Mouse (Mus musculus) induced T-regulatory cell, adult 2 months (primary cell): ENCODE measurements around the gene Aup1.

Experiments
- DNase-seq: peaks from one replicate; pipeline ENCODE4 v3.0.0-alpha.2; 2012; ENCODE audit warnings: low read depth

Gene Aup1

DNA sequence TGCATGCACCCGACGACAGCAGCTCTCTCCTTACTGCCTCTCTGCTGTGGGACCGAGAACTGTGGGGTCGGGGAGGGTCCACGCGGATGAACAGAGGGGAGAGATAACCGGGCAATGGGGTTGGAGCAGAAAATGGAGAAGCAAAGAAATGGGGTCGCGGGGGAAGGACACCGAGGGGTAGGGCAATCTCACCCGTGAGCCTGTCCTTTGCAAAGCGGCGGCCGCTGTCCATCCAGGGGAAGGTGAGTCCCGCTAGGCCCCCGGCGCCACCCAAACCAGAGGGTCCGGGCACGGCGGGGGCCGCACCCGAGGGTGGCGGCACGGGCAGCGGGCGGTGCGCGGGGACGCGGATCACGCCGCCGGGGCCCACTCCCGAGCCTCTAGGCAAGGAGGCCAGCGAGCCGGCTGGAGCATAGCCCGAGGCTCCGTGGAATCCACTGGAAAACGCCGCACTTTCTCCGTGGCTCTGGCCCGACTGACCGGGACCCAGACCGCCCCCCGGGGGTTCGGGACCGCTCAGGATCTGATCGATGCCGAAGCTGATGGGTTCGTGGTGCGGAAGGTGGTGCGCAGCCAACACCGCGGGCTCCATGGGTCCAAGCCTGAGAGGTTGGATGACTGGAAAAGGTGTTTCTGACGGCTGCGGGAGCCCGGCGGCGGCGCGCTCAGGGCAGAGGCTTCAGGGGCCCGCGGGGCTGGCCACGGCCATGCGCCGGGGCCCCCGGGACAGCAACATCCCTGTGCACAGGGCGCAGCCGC, 15.3 kb downstream of the Aup1 start:
- peak; percentile 42 for DNase-seq

DNA sequence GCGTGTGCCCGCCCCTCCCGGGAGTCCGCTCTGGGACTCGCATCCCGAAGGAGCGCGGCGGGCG, 15.8 kb downstream of the Aup1 start, which contains the start of gene Tlx2:
Tlx2 (minus strand) TSS at position 47 of the 64 bp plus-strand sequence.
- peak; percentile 32 for DNase-seq

DNA sequence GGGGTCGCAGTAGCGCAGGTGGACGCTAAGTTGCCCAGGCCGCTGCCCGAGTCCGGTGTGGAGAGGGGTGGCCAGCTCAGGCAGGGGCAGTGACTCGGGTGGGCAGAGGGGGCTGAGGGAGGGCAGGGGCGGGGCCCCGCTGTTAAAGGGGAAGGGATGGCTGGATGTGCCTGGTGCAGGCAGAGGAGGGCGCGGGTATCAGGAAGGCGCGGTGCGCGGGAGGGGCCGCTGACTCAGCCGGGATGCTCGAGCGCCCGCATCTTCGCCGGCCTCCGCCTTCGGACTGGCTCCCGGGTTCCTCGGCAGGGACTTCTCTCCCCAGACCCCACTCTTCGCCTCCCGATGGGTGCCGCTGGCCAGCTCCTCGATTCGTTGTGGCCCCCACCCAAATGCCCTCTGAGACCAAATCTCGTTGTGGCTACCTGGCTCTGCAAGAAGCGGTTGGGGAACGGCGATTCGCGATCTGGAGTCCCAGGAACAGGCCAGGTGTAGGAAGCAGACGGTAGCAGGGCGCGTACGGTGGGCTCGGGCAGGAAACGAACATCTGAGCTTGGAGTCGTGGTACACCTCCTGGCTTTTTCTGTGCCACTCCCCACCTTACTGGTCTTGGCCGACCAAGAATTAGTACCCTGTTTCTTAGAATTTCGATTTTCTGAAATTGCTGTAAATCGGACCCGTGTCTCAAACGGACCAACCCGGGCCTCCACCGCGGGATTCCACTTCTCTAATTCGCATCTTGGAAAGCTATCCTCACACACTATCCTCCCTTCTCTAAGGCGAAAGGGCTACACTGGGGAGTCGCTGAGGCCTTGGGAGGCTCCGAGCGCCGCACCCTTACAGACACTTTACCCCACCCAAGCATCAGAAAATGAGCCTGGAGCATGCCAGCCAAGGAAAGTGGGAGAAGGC, 16.2 kb downstream of the Aup1 start:
- DNase-seq = peak; percentile 64

DNA sequence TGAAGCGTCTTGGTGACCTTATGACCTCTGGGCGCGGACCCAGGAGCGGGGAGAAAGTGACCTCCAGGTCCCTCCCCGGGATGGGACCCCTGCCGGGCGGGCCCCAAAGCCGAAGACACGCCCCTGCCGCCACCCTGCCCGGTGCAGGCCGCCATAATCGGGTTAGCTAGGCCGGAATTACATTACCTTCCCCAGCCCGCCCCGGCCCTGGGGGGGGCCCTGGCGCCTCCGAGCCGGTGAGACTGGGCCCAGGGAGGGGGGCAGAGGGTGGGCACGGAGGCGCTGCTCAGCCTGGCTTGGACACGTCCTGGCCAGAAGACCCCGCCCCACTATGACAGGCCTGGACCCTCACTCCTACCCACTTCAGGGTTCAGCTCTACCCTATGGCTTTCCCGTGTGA, 16.9 kb downstream of the Aup1 start:
- DNase-seq = no peak

DNA sequence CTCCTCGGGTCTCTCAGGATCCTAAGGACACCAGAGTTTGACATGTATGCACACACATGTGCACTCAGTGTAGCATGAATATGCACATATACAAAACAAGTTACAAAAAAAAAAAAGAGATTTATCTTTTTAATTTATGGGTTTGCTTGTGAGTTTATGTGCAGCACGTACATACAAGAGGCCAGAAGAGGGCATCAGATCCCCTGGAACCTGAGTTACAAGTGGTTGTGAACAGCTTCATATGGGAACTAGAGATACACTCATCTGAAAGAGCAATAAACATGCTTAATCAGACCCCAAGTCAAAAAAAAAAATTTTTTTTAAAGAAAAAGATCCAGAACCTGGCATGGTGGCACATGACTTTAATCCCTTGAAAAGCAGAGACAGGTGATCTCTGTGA, 20.7 kb downstream of the Aup1 start:
- DNase-seq = peak; percentile 71

DNA sequence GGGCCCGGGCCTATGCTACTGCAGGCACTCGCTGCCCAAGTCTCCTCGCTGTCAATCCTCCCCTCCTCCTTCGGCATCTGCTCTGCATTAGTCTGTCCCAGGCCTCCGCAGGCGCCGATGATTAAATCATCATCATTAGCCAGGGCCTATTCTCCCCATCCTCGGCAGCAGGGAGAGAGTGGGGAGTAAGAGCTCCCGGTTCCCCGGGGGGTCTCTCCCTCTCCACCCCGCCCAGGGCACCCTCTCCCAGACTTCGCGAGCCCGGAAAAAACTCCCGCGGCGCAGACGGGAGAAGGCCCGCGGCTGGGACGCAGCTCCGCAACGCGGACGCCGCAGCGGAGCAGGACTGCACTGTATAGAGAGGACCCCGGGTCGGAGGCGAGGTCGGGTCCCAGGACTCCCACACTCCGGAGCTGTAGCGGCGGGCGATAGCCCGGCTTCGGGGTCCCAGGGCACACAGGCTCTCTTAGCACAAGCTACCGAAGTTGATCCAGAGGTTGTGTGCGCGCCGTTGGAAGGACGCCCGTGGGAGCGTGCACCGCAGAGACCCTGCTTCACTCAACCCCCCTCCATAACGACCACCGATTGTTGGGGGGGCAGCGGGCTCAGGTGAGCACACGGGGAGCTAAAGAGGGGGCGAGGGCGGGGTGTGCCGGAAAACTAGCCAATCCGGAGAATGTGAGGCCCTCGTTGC, 23.5 kb downstream of the Aup1 start, which contains the start of gene Pcgf1:
Pcgf1 (plus strand) TSS at position 240 of the 694 bp plus-strand sequence.
- DNase-seq = peak; percentile 53

DNA sequence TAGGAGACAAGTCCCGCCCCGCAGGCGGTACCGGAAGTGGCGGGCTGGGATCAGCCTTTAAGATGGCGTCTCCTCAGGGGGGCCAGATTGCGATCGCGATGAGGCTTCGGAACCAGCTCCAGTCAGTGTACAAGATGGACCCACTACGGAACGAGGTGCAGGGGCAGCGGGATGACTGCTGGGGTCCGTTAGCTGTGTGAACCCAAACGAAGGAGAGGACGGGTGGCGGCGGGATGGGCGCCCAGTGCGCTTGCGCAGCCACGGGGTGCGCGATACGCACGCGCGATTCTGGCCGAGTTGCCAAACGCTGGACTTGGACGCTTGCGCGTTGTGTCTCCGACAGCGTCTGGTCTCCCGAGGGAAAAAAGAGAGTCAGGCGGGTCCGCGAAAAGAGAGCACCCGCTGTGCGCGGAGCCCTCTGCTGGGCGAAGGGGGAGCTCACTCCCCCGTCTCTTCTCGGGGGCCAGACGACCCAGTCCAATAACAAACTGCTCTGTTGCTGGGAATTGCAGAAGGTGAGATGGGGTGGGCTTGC, 24.1 kb downstream of the Aup1 start:
- DNase-seq = peak; percentile 100

DNA sequence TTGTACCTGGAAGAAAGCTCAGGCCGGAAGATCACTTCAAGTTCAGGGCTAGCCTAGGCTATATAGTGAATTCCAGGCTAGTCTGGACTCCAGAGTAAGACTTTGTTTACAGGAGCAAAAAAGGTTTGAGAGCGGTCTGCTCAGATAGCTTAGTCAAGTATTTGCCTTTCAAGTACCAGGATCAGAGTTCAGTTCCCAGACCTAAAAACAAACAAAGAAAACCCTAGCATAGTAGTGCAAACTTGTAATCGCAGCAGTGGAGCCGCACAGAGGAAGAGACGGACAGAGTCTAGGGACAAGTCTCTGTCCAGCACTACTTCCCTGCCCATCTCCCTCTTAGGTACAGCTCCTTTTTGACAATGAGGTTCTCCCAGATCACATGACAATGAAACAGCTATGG, 25.9 kb downstream of the Aup1 start:
- no peak for DNase-seq

DNA sequence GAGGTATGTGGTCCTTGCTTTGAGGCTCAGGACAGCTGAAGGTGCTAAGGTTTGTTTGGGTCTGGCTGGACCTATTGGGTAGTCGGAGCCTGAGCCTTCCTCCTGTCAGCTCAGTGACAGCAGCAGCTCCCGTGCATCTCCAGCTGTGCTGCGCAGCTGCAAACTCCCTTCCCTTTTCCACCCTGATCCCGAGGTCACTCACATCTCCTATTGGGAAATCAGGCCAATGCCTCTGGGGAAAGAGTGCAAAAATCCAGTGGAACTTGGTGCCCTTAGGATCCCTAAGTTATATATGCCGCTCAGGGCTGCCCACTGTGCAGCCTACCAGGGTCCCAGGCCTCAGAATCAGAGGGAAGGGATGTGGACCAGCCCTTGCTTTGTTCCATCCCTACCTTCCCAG, 29.2 kb downstream of the Aup1 start:
- DNase-seq = no peak

DNA sequence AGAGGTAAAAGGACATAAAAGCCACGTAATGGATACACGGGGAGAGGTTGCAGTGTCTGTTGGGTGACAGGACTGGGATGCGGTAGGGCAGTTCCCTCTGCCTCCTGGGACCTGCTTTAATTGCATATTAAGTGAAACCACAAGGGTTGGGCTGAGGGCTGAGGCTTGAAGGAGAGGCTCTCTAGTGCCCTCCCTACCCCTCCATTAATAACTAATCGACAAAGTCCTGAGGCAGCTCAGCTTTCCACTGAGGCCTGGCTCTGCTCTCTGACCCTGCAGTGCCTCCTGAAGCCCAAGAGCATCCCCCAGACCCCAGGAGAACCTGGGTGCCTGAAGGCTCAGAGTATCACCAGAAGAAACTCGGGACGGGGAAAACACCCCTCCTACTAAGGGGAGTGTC, 30.2 kb downstream of the Aup1 start:
- DNase-seq = no peak

DNA sequence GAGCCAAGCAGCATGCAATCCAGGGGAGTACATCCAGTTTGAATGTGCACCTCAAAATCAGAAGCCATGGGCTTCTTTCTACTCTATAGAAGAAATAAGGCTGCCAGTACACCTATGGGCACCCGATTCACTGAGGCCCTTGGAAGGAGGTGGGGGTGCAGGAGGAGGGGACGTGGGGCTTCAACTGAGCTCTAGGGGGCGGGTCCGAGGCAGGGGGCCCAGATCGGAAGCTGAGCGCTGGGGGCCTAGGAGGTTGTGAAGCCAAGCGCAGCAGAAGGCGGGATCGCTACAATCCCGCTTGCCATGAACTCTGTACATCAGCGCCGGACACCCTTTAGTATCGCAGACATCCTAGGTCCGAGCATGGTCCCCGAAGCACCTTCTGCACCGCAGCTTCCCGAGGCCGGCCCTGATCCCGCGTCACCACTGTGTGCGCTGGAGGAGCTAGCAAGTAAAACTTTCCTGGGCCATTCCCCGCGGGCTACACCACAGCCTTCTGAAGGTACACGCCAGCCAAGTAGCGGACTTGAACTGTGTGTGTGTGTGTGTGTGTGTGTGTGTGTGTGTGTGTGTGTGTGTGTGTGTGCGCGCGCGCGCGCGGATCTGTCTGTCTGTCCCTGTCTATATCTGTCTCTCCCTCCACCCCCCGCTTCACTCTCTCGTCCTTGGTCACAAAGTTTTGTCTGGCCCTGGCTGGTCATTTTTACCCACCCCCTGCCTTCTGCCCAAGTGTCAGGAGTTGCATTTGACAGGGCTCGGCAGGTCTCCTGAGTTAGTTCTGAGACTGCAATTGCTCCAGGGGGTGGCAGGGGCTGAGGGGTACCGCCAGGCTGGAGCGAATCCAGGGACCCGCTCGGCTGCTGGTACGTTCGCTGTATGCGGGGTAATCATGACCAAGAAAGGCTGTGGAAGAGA, 32.1 kb downstream of the Aup1 start, which contains the start of gene Lbx2:
Lbx2 (plus strand) TSS at position 247 of the 915 bp plus-strand sequence.
- no peak for DNase-seq

DNA sequence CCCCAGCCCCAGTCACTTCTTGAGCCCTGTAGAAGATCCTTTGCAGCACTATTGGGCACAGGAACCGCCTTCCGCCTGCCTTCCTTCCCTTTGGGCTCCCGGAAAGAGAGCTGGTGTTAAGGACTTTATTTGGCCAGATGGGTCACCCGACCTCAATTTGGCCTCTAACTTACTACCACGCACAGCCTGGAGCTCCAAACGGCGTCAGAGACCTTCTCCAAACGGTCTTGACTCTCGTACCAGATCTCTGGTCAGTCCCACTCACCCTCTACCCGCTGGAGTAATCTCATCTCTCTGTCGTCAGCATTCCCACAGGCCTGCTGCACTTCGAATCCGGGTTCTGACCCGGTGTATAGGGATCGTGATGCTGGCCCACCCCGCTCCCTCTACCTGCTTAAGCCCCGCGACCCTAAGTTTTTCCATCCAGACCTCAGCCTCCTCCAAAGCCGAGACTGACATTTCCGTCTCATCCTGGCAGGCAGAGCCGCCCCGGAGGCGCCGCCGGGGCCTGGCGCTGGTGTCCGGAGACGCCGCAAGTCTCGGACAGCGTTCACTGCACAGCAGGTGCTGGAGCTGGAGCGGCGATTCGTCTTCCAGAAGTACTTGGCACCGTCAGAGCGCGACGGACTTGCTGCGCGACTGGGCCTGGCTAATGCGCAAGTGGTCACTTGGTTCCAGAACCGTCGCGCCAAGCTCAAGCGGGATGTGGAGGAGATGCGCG, 33.0 kb downstream of the Aup1 start:
- no peak for DNase-seq

DNA sequence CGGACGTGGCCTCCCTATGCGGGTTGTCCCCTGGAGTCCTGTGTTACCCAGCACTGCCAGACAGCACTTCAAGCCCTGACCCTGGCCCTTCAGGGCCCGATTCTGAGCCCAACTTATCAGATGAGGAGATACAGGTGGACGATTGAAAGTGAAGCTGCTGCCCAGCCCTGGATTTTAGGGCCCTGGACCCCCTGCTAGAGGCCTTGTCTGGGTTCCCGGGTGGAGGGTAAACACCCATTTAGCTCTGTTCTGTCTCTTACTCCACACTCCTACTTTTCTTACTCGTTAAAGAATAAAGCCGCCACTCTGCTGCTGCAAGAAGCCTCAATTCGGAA, 33.6 kb downstream of the Aup1 start:
- DNase-seq = no peak

DNA sequence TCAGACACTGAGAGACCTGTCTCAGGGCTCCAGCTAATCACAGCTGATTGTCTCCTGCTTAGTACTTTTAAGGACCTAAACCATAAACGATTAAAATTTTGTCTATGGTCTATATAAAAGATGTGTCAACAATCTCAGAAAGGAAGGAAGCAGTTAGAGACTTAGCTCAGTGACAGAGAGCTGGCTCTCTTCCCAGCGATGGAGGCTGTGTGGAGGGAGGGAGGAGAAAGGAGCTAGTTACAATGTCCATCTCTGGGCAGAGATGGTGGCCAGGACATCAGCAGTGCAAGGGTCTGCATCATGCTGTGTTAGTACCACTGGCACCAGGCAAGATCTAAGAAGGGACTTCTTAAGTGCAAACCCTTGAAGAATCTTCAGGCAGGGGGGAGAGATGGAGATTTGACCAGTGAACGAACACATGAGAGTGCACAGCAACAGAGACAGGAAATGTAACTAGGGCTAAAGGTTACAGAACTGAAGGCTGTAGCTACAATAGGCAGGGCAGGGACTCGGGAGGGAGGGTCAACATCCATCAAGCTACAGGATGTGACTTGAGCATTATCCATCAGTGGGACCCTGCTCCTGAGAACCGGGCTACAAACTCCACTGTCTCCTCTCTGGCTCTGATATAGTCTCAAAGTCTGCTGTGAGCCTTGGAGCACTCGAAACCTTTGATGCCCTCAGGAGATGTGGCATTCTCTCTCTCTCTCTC, 38.3 kb downstream of the Aup1 start:
- DNase-seq = no peak

DNA sequence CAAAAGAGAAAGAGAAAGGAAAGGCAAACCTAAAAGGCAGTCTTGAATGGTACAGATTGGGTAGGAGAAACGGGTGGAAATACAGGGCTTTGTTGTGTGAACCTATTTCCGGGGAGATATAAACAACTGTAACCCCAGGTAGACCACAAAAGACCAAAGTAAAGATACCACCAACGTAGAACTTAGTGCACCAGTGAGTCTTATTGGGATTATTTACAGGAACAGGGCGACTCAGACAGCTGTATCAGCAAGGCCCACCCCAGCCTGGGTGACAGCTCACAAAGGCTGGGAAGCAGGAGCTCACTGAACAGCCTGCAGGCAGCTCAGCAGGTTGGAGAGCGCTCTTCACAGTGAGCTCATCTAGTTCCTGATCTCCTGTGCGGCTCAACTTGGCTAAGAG, 41.6 kb downstream of the Aup1 start:
- DNase-seq = peak; percentile 83

DNA sequence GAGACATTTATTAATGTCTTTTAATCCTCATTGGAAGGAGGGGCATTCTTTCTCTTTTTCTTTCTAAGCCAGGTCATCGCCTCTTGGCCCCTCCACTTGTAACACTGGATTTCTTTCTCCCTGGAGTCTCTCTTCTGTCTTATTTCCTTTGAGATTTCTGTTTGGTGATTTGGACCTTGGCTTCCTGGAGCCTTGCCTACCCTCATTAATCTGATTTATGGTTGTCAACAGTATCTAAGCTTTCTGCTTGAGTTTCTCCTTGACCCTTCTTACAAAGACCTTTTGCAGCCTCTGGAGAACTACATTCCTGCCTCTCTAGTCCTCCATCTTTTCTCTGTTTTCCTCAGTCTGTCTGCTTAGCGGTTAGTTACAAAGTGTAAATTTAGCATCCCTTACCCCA, 44.1 kb downstream of the Aup1 start:
- no peak for DNase-seq

DNA sequence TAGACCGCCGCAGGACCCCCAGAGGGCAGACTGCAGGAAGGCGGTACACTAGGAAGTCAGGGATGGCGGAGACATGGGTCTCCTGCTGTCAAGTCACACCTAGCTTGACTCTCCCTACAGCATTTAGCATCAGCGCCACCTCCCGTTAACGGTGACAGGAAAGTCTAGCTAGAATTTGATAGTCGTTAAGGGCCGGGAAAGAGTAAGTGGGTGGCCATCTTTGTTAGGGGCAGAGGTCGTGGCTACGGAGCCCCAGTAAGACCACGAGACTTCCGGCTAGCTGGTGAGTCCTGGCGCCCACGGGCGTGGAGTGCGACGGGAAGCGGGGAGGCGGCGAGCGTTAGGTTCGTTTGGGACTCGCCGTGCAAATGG, 47.0 kb downstream of the Aup1 start, which contains the start of the genes Ccdc142 and Gm42688:
Ccdc142 (plus strand) TSS at position 286 of the 372 bp plus-strand sequence.
Gm42688 (plus strand) TSS at position 302 of the 372 bp plus-strand sequence.
- DNase-seq = peak; percentile 95

DNA sequence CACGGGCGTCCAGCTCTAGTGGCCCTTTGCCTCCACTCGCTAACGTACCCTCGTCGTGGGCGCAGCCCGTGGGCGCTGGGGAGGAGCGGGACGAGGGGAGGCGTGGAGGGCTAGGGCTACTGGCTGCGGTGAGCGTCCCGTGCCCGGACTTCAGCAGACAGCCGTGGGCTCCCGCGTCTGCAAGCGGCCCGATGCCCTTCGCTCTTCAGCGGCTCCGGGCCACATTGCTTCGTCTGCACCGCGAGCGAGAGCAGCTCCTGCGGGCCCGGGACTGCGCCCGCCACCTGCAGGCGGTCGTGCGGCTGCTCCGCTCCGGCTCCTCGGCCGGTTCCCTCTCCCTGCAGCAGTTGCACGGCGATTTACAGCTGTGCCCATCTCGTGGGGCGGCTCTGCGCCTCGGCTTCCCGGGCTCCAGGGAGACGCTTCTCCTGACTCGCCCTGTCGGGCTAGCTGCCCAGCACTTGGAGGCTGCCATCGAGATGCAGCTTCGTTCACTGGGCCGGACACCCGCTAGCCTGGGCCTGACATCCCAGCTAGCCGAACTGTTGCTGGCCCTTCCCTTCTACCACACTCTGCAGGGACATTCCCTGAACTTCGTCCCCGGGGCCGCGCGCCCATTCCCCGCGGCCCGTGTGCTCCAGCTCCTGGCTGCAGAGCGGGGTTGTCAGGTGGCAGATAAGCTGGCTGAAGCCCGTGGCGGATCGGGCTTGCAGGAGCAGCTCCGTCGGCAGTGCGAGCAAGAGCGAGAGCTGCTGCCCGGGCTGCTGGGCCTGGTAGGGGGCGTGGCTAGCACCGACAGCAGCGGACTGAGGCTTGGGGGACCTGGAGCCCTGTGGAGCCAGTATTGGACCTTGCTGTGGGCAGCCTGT, 47.6 kb downstream of the Aup1 start:
- peak; percentile 81 for DNase-seq

DNA sequence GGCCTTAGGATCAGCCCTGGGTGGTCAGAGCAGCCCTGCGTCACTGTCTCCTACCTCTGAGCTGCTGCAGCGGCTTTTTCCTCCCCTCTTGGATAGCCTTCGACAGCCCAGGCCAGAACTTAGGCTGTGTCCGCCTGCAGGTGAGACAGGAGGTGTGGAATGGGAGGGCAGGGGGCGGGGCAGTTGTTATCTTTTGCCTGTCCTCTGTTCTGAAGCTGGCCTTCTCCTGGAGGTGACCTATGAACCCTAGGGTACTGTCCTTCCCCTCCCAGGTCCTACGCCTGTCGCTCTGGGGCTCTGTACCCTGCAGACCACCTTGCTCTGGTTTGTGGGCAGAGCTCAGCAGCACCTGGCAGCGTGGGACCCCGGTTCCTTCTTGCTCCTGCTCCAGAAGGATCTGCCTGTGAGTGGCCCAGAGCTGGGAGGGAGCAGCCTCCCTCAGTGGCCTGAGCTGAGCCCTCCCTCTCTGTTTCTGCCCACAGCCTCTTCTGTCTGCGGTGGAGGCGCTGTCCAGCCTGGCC, 48.9 kb downstream of the Aup1 start:
- no peak for DNase-seq
